Comparison of ENCODE assay signal across 23 mouse cellular contexts in the genomic region with DNA sequence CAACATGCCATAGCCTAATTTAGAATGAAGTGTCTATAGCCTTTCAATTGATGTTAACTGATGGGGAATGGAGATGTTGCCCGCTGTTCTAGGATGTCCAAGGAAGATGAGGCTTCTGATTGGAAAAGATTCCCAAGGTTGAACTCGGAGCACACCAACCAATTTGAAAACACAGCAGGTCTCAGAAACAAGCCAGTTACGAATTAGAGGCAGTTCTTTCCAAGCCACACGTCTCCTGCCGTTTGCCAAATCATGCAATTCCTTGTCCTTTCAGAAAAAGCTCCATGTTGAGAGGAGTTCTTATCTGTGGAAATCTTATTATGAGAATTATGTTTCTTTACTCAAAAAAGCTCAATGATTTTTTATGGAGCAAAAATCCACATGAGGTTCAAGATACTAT.
DNase-seq lines count a peak whose midpoint lies in the region; ATAC-seq and TF ChIP-seq lines count a peak whose summit lies in the region.
"Had no signal": no experiment of that assay in that cellular context is flagged by ENCODE, and none has a peak within 500 bp of the region (broad histone marks: within the 10 kb centered on the region; RNA-seq: fewer than 3 reads in every experiment).

No protein-coding gene starts in this region.

- H3K27me3 ChIP-seq in intestine, postnatal 0 days (replicated peaks; ENCODE audit: control insufficient read depth, insufficient read depth, low read length): no peaks in the 10 kb centered on the region
- H3K27me3 ChIP-seq: forebrain, embryonic 13.5 days; heart, embryonic 13.5 days had no signal

- H3K9me3 ChIP-seq in intestine, postnatal 0 days (ENCODE audit: control insufficient read depth): no peaks in the 10 kb centered on the region
- H3K9me3 ChIP-seq: forebrain, embryonic 10.5 days; forebrain, embryonic 13.5 days; heart, embryonic 10.5 days; heart, embryonic 13.5 days had no signal

- no peaks in the 10 kb centered on the region for H3K36me3 ChIP-seq in intestine, postnatal 0 days (ENCODE audit: control insufficient read depth, insufficient read depth)
- H3K36me3 ChIP-seq: forebrain, embryonic 10.5 days; heart, embryonic 10.5 days; heart, embryonic 13.5 days had no signal

- no peak overlapping the region for H3K9ac ChIP-seq in intestine, postnatal 0 days (ENCODE audit: low read depth, low read length)
- H3K9ac ChIP-seq: forebrain, embryonic 13.5 days; heart, embryonic 13.5 days; hindbrain, embryonic 14.5 days had no signal

- H3K4me1 ChIP-seq in intestine, postnatal 0 days (replicated peaks; ENCODE audit: control insufficient read depth, insufficient read depth, low read length): no peaks in the 10 kb centered on the region
- H3K4me1 ChIP-seq: forebrain, embryonic 10.5 days; forebrain, embryonic 13.5 days; heart, embryonic 10.5 days; heart, embryonic 13.5 days had no signal

- H3K4me3 ChIP-seq in intestine, postnatal 0 days (ENCODE audit: low read depth, low read length): no peak overlapping the region
- H3K4me3 ChIP-seq: forebrain, embryonic 10.5 days; forebrain, embryonic 13.5 days; heart, adult 2 months; heart, embryonic 10.5 days; heart, embryonic 13.5 days had no signal

- WGBS in intestine, postnatal 0 days: 90% methylated on average over 5 of the region's 5 CpGs

- intact Hi-C loops in left cerebral cortex, postnatal 4 days (cut with DNase I): no loop called here
- intact Hi-C loops in left cerebral cortex, postnatal 10 days (cut with DNase I): no loop called here

- ATAC-seq in intestine, postnatal 0 days: no peak
- ATAC-seq: activated CD4-positive, CD25-positive, alpha-beta regulatory T cell, adult 4 months; forebrain, embryonic 16.5 days; hindbrain, postnatal 0 days; inflammation-experienced regulatory T-cells, adult 6 months; intestine, embryonic 16.5 days had no signal

- H3K27ac ChIP-seq in intestine, postnatal 0 days (ENCODE audit: low read depth, low read length): no peak overlapping the region
- H3K27ac ChIP-seq: forebrain, embryonic 10.5 days; forebrain, embryonic 13.5 days; heart, adult 2 months; heart, embryonic 10.5 days; heart, embryonic 13.5 days; hindbrain, embryonic 14.5 days; hindbrain, postnatal 0 days had no signal

- no peak for TF ChIP-seq CTCF in intestine, postnatal 0 days (IDR thresholded peaks at IDR 0.05; ENCODE audit: low read depth)

- peak; percentile 3 for DNase-seq in cerebellum, adult 11-12 months
- DNase-seq in cerebellum, adult 11 months: no peak
- DNase-seq in left cerebral cortex, postnatal 4 days: peak; percentile 9
- DNase-seq in left cerebral cortex, postnatal 10 days (ENCODE audit: extremely low spot score in 1 of 2, low spot score in 2 of 2): no peak
- peak; percentile 62 to 69 for DNase-seq in cerebellum, postnatal 10 days
- DNase-seq: adrenal gland, adult 8-10 months; adrenal gland, postnatal 25 days; gastrocnemius, postnatal 10 days; gastrocnemius, postnatal 36 days; heart, adult 2 months; heart, postnatal 14 days; heart, postnatal 4 days had no signal

- H3K4me2 ChIP-seq in intestine, postnatal 0 days (replicated peaks; ENCODE audit: low read depth): no peak overlapping the region
- H3K4me2 ChIP-seq: forebrain, embryonic 13.5 days; heart, embryonic 13.5 days; hindbrain, embryonic 14.5 days had no signal

Comparison
In these comparisons a context has a peak if more than half of its experiments do, and no peak if none do; other contexts are left out.
1. DNase-seq: peak in cerebellum, adult 11-12 months (single experiment), left cerebral cortex, postnatal 4 days (single experiment) and cerebellum, postnatal 10 days (2 of 2); none in cerebellum, adult 11 months (single experiment) and left cerebral cortex, postnatal 10 days (0 of 2).